ENCODE assay signal across 9 mouse cellular contexts in the genomic region with DNA sequence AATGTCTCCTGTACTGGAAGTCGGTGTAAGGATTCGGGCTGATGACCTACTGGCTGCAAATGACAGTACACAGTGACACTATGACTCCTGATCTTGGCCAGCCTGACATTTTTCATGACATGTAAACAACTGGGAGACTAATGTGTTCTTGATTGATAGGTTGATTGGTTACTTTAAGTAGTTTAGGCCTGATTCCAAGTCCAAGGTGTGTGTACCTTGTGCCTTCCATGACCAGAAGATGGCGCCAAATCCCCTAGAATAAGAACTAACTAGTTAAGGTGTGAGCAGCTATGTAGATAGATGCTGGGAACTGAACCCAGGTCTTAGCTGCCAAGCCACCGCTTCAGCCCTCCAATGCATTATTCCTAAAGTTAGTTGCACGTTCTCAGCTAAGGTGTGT. TPM values are rescaled to one million over a fixed set of nuclear protein-coding genes. Genes with fewer than 3 reads are reported as not detected.
DNase-seq lines count a peak whose midpoint lies in the region; ATAC-seq and TF ChIP-seq lines count a peak whose summit lies in the region.
"Had no signal": no experiment of that assay in that cellular context is flagged by ENCODE, and none has a peak within 500 bp of the region (broad histone marks: within the 10 kb centered on the region; RNA-seq: fewer than 3 reads in every experiment).

No protein-coding gene starts in this region.

- no peak overlapping the region for H3K4me2 ChIP-seq in kidney, embryonic 14.5 days (replicated peaks; ENCODE audit: low read depth, low read length)
- no peak overlapping the region for H3K4me2 ChIP-seq in heart, postnatal 0 days (ENCODE audit: low read depth, low read length)
- no peak overlapping the region for H3K4me2 ChIP-seq in lung, postnatal 0 days (replicated peaks; ENCODE audit: low read depth, low read length)

- no peaks in the 10 kb centered on the region for H3K9me3 ChIP-seq in kidney, embryonic 14.5 days (ENCODE audit: control insufficient read depth, low read length)
- no peaks in the 10 kb centered on the region for H3K9me3 ChIP-seq in ES-E14 (ENCODE audit: control insufficient read depth, insufficient read depth, low read depth, low read length)
- no peaks in the 10 kb centered on the region for H3K9me3 ChIP-seq in heart, postnatal 0 days (replicated peaks; ENCODE audit: control insufficient read depth, low read length)
- H3K9me3 ChIP-seq in lung, postnatal 0 days (ENCODE audit: low read length), result no peaks in the 10 kb centered on the region
- H3K9me3 ChIP-seq: midbrain, embryonic 12.5 days had no signal

- no peak for ATAC-seq in kidney, embryonic 14.5 days (ENCODE audit: low FRiP score, low TSS enrichment)
- ATAC-seq in heart, postnatal 0 days (ENCODE audit: insufficient read depth, low read depth), result no peak
- ATAC-seq in lung, postnatal 0 days, result no peak
- no peak for ATAC-seq in inflammation-experienced regulatory T-cells, adult 6 months

- WGBS in kidney, embryonic 14.5 days, result 66% methylated on average over 5 of the region's 5 CpGs
- 73% methylated on average over 5 of the region's 5 CpGs for WGBS in heart, postnatal 0 days
- 74% methylated on average over 5 of the region's 5 CpGs for WGBS in lung, postnatal 0 days

- peaks cover 8% of the 10 kb centered on the region; the same call in 1 of the 2 replicates for H3K36me3 ChIP-seq in kidney, embryonic 14.5 days (ENCODE audit: control insufficient read depth, insufficient read depth, low read length)
- H3K36me3 ChIP-seq in ES-E14 (ENCODE audit: control insufficient read depth, insufficient read depth, low read length, poor library complexity, severe bottlenecking), result no peaks in the 10 kb centered on the region; the same call in 1 of the 2 replicates
- peaks cover 8% of the 10 kb centered on the region; the same call in 1 of the 2 replicates for H3K36me3 ChIP-seq in heart, postnatal 0 days (replicated peaks; ENCODE audit: control insufficient read depth, insufficient read depth, low read length)
- H3K36me3 ChIP-seq in lung, postnatal 0 days (ENCODE audit: insufficient read depth, low read length), result no peaks in the 10 kb centered on the region

- no peak for TF ChIP-seq EP300 in heart, postnatal 0 days (IDR thresholded peaks at IDR 0.05; ENCODE audit: low read depth)
- no peak for TF ChIP-seq EP300 in lung, postnatal 0 days (IDR thresholded peaks at IDR 0.05)

- no peak overlapping the region for H3K27ac ChIP-seq in kidney, embryonic 14.5 days (ENCODE audit: low read depth, low read length)
- H3K27ac ChIP-seq in ES-E14 (ENCODE audit: insufficient read depth, low read depth, low read length, poor library complexity, severe bottlenecking), result no peak overlapping the region
- no peak overlapping the region for H3K27ac ChIP-seq in heart, postnatal 0 days (ENCODE audit: low read depth)
- H3K27ac ChIP-seq in lung, postnatal 0 days (ENCODE audit: low read length), result no peak overlapping the region
- H3K27ac ChIP-seq: midbrain, embryonic 12.5 days had no signal

- no peaks in the 10 kb centered on the region for H3K27me3 ChIP-seq in kidney, embryonic 14.5 days (ENCODE audit: control insufficient read depth, insufficient read depth, low read length)
- no peaks in the 10 kb centered on the region for H3K27me3 ChIP-seq in heart, postnatal 0 days (ENCODE audit: control insufficient read depth, insufficient read depth, low read length)
- H3K27me3 ChIP-seq in lung, postnatal 0 days (replicated peaks; ENCODE audit: insufficient read depth, low read length), result no peaks in the 10 kb centered on the region
- H3K27me3 ChIP-seq: midbrain, embryonic 12.5 days had no signal

- H3K4me1 ChIP-seq in kidney, embryonic 14.5 days (ENCODE audit: control insufficient read depth, insufficient read depth, low read length), result 0 out of 2 replicates have a peak, but pooled peaks cover 3% of the 10 kb centered on the region
- peaks cover 0 to 4% of the 10 kb centered on the region in 2 experiments; a peak in 1 of 4 replicates for H3K4me1 ChIP-seq in ES-E14 (ENCODE audit: control insufficient read depth in 2 of 2, insufficient read depth in 2 of 2, low read length in 2 of 2, poor library complexity in 1 of 2)
- H3K4me1 ChIP-seq in heart, postnatal 0 days (ENCODE audit: control insufficient read depth, insufficient read depth), result no peaks in the 10 kb centered on the region
- peaks cover 3% of the 10 kb centered on the region; the same call in 1 of the 2 replicates for H3K4me1 ChIP-seq in lung, postnatal 0 days (ENCODE audit: insufficient read depth, low read depth, low read length)

- no peak overlapping the region for H3K4me3 ChIP-seq in kidney, embryonic 14.5 days (ENCODE audit: low read length)
- no peak overlapping the region for H3K4me3 ChIP-seq in ES-E14 (ENCODE audit: insufficient read depth in 1 of 2, low read depth in 1 of 2, low read length in 2 of 2, poor library complexity in 1 of 2, severe bottlenecking in 1 of 2)
- no peak overlapping the region for H3K4me3 ChIP-seq in heart, postnatal 0 days (ENCODE audit: low read depth, low read length)
- H3K4me3 ChIP-seq in lung, postnatal 0 days (ENCODE audit: low read depth, low read length), result no peak overlapping the region

- peak; percentile 61 for DNase-seq in kidney, adult 18-20 months
- DNase-seq in ES-E14 (ENCODE audit: low read depth, low spot score), result peak; percentile 91
- DNase-seq in c-Kit-positive CD71-negative TER-119-negative erythroid progenitor cells, embryonic 14.5 days (ENCODE audit: low read depth), result peak; percentile 70
- DNase-seq in heart, postnatal 0 days (ENCODE audit: low spot score), result no peak
- DNase-seq in lung, postnatal 0 days (ENCODE audit: low spot score), result peak; percentile 63
- peak; percentile 17 for DNase-seq in telencephalon, adult 2 months (ENCODE audit: low read depth, low spot score)

- TF ChIP-seq CTCF in heart, postnatal 0 days (IDR thresholded peaks at IDR 0.05; ENCODE audit: low read depth), result peak; percentile 39
- peak; percentile 70 for TF ChIP-seq CTCF in lung, postnatal 0 days (IDR thresholded peaks at IDR 0.05)

- H3K9ac ChIP-seq in kidney, embryonic 14.5 days (ENCODE audit: low read depth, low read length), result no peak overlapping the region
- no peak overlapping the region for H3K9ac ChIP-seq in ES-E14 (ENCODE audit: insufficient read depth, low read depth, low read length, poor library complexity, severe bottlenecking)
- no peak overlapping the region for H3K9ac ChIP-seq in heart, postnatal 0 days (replicated peaks; ENCODE audit: low read depth, low read length)
- no peak overlapping the region for H3K9ac ChIP-seq in lung, postnatal 0 days (replicated peaks; ENCODE audit: low read depth)

- in situ Hi-C loops in ES-E14 (cut with MboI; ENCODE audit: low sequenced_read_pairs in 2 of 2, unreplicated experiment in 2 of 2), result no loop called here

TF ChIP-seq in ES-E14, 5 proteins besides CTCF, POLR2A, EP300 and RAD21:
- TF ChIP-seq CHD2 (IDR thresholded peaks at IDR 0.05; ENCODE audit: low read depth, low read length) (no peak), HCFC1 (IDR thresholded peaks at IDR 0.05; ENCODE audit: borderline replicate concordance, insufficient read depth, low read length) (no peak), ZNF384 (IDR thresholded peaks at IDR 0.05; ENCODE audit: low read depth, low read length) (no peak), MAFK (IDR thresholded peaks at IDR 0.05; ENCODE audit: insufficient read depth, low read depth, low read length) (no peak), ZC3H11A (IDR thresholded peaks at IDR 0.05; ENCODE audit: borderline replicate concordance, low read depth, low read length) (no peak; the same call in 1 of the 2 replicates)

RNA-seq across cellular contexts. Expression of a gene that starts 13.9 kb away (rescaled TPM):
- not detected in 2 replicates for polyA plus RNA-seq in kidney, embryonic 14.5 days (2014; fragmentation: Nextera tagmentation; extraction: Ambion mirVana)
- total RNA-seq in ES-E14 (2012; rRNA removed), result not detected in 2 replicates
- total RNA-seq in heart, postnatal 0 days (2014; rRNA removed; ENCODE audit: low replicate concordance), result not detected in 2 replicates
- polyA plus RNA-seq in heart, postnatal 0 days (2015; fragmentation: Nextera tagmentation; extraction: Ambion mirVana), result 0.23 and 0.36 TPM in 2 replicates
- 0.24 TPM in 1 of 2 replicates, not detected in the other for polyA plus RNA-seq in lung, postnatal 0 days (2015; fragmentation: Nextera tagmentation; extraction: Ambion mirVana)
- polyA plus RNA-seq in inflammation-experienced regulatory T-cells, adult 6 months (2017; shearing (Covaris generic)), result not detected

RNA-seq across cellular contexts. Expression of a gene that starts 44.1 kb away (rescaled TPM):
- polyA plus RNA-seq in kidney, embryonic 14.5 days (2014; fragmentation: Nextera tagmentation; extraction: Ambion mirVana), result 6.4 and 7.1 TPM in 2 replicates
- 20.1 and 20.3 TPM in 2 replicates for total RNA-seq in ES-E14 (2012; rRNA removed)
- 9.9 and 20.7 TPM in 2 replicates for total RNA-seq in heart, postnatal 0 days (2014; rRNA removed; ENCODE audit: low replicate concordance)
- polyA plus RNA-seq in heart, postnatal 0 days (2015; fragmentation: Nextera tagmentation; extraction: Ambion mirVana), result 2.0 and 2.3 TPM in 2 replicates
- polyA plus RNA-seq in lung, postnatal 0 days (2015; fragmentation: Nextera tagmentation; extraction: Ambion mirVana), result 4.1 and 4.5 TPM in 2 replicates
- 1 to 10 TPM; 5.2 to 9.4 (median 8.8) TPM for polyA plus RNA-seq in inflammation-experienced regulatory T-cells, adult 6 months (2017; shearing (Covaris generic))

RNA-seq across cellular contexts. Expression of a gene that starts 50.8 kb away (rescaled TPM):
- polyA plus RNA-seq in kidney, embryonic 14.5 days (2014; fragmentation: Nextera tagmentation; extraction: Ambion mirVana), result 44.2 and 64.6 TPM in 2 replicates
- 23.6 and 37.2 TPM in 2 replicates for total RNA-seq in ES-E14 (2012; rRNA removed)
- 36.1 and 38.8 TPM in 2 replicates for total RNA-seq in heart, postnatal 0 days (2014; rRNA removed; ENCODE audit: low replicate concordance)
- polyA plus RNA-seq in heart, postnatal 0 days (2015; fragmentation: Nextera tagmentation; extraction: Ambion mirVana), result 21.7 and 24.2 TPM in 2 replicates
- 25.9 and 27.4 TPM in 2 replicates for polyA plus RNA-seq in lung, postnatal 0 days (2015; fragmentation: Nextera tagmentation; extraction: Ambion mirVana)
- polyA plus RNA-seq in inflammation-experienced regulatory T-cells, adult 6 months (2017; shearing (Covaris generic)), result 10 to 100 TPM; 14.7 to 16.9 (median 16.3) TPM
